Mouse (Mus musculus) layer of hippocampus, postnatal 36 days (tissue): Measurements from ENCODE around the gene Pard3b. TPM values are rescaled to one million over a fixed set of nuclear protein-coding genes. Genes with fewer than 3 reads are reported as not detected.

Experiments
- DNase-seq, 2 experiments: peaks; one replicate each; pipeline ENCODE4 v3.0.0; 2022
- total RNA-seq, 2 experiments: library from RNA; stranded (reverse); gene quantifications; 2 replicates each; pipeline ENCODE4 v1.2.3; 2021

Gene Pard3b
- total RNA-seq, 2 experiments from 2014 or later = 5.7 to 6.1 TPM

- DNase-seq = no peak
Measured at GRCm38 (mm10) chr1:62087464-62087863, 448.8 kb downstream of the Pard3b start.

- DNase-seq = no peak
Measured at GRCm38 (mm10) chr1:62094885-62095284, 456.3 kb downstream of the Pard3b start.

- DNase-seq = no peak
Measured at GRCm38 (mm10) chr1:62122426-62122825, 483.8 kb downstream of the Pard3b start.

DNA sequence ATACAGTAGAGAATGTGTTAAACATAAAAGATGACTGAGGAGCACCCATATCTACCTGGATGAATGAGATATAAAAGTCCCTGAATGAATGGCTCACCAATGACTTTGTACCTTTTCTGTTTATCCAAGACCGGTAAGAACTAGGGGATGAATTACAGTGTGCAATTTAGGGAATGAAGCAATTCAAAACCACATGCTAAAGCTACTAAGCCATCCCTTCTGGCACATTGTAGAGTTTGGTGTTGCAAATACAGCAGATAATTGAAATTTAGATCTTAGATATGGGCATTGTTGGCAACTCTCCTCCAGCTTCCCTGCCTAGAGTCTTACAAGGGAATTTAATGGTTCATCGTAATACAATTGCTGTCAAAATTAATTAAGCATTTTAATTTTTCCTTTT, 490.6 kb downstream of the Pard3b start:
- DNase-seq = no peak

DNA sequence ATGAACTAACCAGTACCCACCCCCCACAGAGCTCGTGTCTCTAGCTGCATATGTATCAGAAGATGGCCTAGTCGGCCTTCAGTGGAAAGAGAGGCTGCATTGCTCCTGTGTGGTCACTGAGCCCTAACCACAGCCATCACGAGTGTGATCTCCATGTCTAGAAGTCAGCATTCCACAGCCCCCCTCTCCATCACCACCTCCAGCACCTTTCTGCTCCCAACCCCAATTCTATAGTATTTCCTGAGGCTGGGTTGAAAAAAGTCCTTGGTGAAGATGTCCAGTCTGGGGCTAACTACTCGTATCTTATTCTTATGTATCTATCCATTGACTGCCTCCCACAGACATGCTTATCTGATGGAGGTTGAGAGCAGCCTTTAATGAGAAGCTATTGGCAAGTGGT, 509.5 kb downstream of the Pard3b start:
- DNase-seq = no peak

DNA sequence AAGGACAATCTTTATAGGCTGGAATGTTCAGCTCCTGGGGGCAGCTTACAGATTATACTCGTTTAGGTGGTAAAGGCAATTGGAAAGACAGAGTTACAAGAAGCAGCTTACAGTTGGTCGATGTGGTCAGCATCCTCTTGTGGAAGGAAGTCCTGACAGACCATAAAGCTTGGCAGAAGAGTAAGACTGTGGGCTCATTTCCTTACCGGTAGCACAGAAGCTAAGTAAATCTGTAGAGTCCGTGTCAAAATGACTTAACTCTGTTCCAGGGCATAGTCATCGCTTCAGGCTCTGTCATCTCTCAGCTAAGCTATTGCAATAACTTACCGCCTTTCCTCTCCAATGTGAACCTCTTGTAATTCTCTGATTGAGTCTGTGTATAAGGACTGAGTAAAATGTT, 510.2 kb downstream of the Pard3b start:
- DNase-seq = no peak

GRCm38 (mm10) chr1:62155970-62156369, 517.3 kb downstream of the Pard3b start:
- DNase-seq = no peak

- no peak for DNase-seq
Measured at GRCm38 (mm10) chr1:62159592-62159991, 521.0 kb downstream of the Pard3b start.

- DNase-seq = no peak
Measured at GRCm38 (mm10) chr1:62175013-62175640, 536.5 kb downstream of the Pard3b start.

DNA sequence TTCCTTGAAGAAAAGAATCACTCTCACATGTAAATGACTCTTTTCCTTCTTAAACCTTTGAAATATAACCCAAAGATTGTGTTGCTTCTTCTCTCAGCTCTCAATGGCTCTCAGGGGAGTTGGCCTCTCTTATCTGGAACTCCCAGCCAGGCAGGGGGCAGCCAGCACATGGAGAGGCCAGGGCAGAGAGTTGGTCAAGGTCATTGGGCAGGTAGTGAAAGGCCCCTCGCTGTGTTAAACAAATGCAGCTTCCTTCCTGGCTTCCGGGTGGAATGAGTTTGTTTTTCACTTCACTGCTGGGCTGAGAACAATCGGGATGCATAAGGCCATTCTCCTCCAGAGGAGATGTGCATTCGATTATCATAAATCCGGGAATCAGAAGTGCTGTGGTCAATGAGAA, 543.0 kb downstream of the Pard3b start:
- DNase-seq = no peak

- DNase-seq = no peak
Measured at GRCm38 (mm10) chr1:62182634-62183033, 544.0 kb downstream of the Pard3b start.

- no peak for DNase-seq
Measured at GRCm38 (mm10) chr1:62190786-62191185, 552.2 kb downstream of the Pard3b start.

DNA sequence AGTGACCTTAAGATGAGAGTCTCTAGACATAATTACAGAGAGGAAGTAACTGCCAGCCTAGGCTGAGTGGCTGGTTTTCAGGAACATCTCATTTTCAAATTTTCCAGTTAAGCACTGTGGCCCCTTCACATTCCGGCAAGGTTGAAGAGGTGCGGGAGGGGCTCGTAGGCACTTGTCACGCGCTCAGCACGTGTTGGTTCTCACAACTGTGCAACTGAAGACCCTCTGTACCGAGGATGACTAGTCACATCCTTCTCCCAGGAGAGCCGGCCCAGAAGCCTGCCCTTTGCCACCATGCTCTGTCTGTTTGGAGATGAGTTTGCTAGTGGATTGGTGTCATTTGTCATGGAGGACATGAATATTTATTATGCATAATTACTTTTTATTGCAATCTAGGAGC, 558.9 kb downstream of the Pard3b start:
- DNase-seq = no peak

DNA sequence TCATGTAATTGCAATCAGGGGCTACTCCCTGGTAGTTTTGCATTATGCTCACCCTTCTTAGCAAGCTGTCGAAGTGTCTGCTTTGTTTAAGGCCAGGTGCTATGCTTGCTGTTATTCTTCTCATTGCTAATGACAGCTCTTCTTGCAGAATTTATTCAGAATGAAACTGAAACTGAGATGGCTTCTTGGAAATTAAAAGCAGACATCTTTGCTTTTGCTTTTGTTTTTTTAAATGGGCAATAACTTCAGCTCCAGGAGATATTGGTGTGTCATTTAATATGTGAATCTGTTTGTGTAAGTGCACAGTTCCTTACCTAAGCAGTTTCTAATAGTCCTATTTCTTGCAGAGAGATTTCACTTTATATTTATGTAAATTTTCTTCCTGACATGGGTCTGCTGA, 562.3 kb downstream of the Pard3b start:
- DNase-seq = no peak

DNA sequence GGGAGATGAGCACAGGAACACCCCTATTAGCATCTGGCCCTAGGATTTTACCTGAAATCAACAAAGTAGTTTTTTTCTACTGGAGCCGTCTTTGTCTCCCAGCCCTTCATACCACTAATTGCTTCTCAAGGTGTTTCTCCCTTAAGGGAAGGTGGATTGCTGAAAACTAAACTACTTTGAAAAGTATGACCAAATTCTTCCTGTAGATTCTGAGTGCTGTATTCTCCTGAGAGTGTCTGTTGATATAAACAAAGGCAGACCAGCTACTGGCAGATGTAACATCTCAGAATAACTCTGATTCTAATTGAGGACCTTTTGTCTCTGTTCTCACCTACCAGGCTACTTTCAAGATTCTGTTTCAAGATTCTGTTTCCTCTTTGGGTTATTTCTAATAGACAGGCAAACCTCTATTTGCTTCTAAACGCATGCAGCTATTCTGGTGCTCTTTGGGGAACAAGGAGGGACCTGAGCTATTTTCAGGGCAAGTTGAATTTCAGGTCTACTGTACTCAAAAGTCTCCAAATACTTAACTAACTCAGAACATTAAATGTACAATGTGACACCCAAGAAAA, 563.1 kb downstream of the Pard3b start:
- DNase-seq = no peak

GRCm38 (mm10) chr1:62213285-62213684, 574.7 kb downstream of the Pard3b start:
- no peak for DNase-seq

DNA sequence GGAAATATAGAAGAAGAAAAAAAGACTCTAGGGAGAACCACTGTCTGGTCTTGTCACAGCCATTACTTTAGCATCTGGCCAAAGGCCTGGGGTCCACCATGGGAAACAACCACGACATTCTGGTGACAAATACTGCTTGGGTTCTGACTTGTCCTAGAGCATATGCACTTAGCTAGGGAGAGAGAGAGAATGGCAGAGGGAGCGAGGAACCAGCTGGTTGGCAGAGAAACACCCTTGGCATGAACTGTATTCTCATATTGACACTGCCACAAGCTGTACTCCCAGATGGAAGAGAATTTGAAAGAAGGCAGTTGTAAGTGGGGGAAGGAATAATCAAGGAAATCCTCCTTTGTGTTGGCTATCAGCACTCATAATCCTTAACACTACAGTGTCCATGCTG, 577.2 kb downstream of the Pard3b start:
- DNase-seq = peak; percentile 45 to 50

- no peak for DNase-seq
Measured at GRCm38 (mm10) chr1:62216568-62216967, 577.9 kb downstream of the Pard3b start.

DNA sequence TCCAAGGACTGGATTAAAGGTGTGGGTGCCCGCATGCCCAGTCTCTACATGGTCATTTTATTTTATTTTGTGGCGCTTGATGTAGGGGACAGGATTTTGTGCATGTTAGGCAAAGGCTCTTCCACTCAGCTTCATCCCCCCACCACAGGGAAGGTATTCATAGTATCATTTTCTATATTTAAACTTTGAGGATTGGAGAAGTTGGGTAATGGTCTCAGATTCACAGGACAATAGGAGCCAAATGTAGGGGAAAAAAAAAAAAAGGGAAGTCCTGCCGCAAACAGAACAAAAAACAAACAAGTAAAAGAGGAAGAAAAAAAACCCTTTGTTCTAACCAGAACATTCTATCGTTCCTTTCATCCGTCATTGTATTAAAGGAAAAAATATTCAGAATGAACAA, 590.5 kb downstream of the Pard3b start:
- DNase-seq = no peak

DNA sequence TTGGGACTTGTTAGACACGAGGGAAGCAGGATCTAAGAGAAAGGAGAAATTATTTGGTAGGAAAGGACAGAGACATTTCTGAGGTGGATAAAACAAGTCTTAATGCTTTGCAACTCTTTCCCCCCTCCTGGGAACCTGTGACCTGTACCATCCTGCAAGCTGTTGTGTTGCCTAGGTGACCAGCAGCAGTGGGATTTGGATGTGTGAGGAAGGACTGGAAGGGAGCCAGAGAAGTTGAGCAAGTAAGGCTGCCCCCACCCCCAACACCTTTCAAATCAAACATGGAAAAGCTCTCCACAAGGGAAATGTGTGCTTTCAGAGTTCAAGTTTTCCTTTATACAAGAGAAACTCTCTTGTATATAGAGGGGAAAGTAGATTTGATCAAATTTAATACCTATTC, 595.4 kb downstream of the Pard3b start:
- DNase-seq = no peak

GRCm38 (mm10) chr1:62235121-62235520, 596.5 kb downstream of the Pard3b start:
- no peak for DNase-seq

DNA sequence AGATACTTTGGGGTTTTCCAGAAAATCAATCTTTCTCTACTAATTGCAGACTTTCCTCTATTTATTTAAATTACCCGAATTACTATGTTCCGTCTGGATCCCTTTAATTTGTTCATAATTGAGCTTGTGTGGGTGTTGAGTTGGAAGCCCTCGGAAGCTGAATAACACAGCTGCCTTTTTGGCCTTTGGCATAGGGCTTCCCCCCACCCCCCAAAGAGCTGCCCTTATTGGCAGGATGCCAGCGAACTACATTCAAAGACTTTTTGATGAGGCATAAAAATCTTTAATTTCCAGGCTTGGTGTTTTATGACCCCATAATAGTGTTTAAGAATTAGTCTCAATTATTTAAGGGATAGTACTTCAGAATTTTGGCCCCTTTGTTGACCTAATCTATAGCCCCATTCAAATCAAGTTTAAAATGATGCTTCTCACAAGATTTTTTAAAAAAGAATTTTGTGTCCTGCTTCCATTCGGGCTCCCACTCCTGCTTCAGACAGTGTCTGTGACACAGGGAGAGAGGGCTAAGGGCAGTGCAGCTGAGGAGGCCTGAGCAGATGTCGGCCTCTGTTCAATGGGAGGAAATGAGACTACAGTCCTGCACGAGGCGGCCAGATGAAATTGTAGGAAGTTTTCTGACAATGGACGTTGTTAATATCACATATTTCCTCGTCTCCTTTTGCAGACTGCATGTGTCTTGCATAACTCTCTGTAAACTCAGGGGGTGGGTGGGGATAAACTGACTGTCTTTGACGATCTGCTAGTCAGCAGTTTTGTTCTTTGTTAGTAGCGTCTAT, 605.8 kb downstream of the Pard3b start:
- no peak for DNase-seq

GRCm38 (mm10) chr1:62252432-62252831, 613.8 kb downstream of the Pard3b start:
- DNase-seq = no peak

- no peak for DNase-seq
Measured at GRCm38 (mm10) chr1:62254316-62254715, 615.7 kb downstream of the Pard3b start.
